12 mouse cellular contexts compared by ENCODE assay signal in genomic region chr10:79966886-79967400, GRCm38 (mm10). TPM values are rescaled to one million over a fixed set of nuclear protein-coding genes. Genes with fewer than 3 reads are reported as not detected.
DNase-seq lines count a peak whose midpoint lies in the region; ATAC-seq and TF ChIP-seq lines count a peak whose summit lies in the region.
"Had no signal": no experiment of that assay in that cellular context is flagged by ENCODE, and none has a peak within 500 bp of the region (broad histone marks: within the 10 kb centered on the region; RNA-seq: fewer than 3 reads in every experiment).

No protein-coding gene starts in this region.

- intact Hi-C loops in heart, postnatal 10 days (cut with DNase I), result no loop called here

- H3K9ac ChIP-seq in liver, adult 2 months (ENCODE audit: low read depth, low read length), result peak overlapping the region; percentile 30; the same call in 1 of the 2 replicates
- H3K9ac ChIP-seq in liver, embryonic 11.5 days (ENCODE audit: low read depth, low read length), result no peak overlapping the region
- no peak overlapping the region for H3K9ac ChIP-seq in midbrain, embryonic 14.5 days (replicated peaks; ENCODE audit: low read length)
- H3K9ac ChIP-seq: midbrain, embryonic 12.5 days had no signal

- no peak for TF ChIP-seq POLR2A in liver, adult 2 months (IDR thresholded peaks at IDR 0.05; ENCODE audit: extremely low read depth, insufficient read depth, low read length)

- peak; percentile 98 for DNase-seq in heart, adult 11 months
- DNase-seq in heart, embryonic 10.5 days (ENCODE audit: low spot score), result no peak
- peak; percentile 95 for DNase-seq in liver, adult 2 months (ENCODE audit: extremely low read depth, low read depth, low spot score)
- DNase-seq in liver, embryonic 11.5 days (ENCODE audit: low spot score), result no peak
- DNase-seq in heart, postnatal 10 days, result peak; percentile 65 to 73
- no peak for DNase-seq in midbrain, embryonic 14.5 days
- no peak for DNase-seq in ovary, adult 18-20 months (ENCODE audit: low spot score)
- no peak for DNase-seq in ovary, postnatal 10 days (ENCODE audit: low spot score)
- DNase-seq: liver had no signal

- no peak overlapping the region for H3K4me2 ChIP-seq in liver, embryonic 11.5 days
- H3K4me2 ChIP-seq in midbrain, embryonic 14.5 days (ENCODE audit: low read length), result no peak overlapping the region
- H3K4me2 ChIP-seq: midbrain, embryonic 12.5 days had no signal

- H3K27me3 ChIP-seq in heart, embryonic 10.5 days (ENCODE audit: insufficient read depth, poor library complexity, severe bottlenecking), result peaks cover 36% of the 10 kb centered on the region
- no peaks in the 10 kb centered on the region for H3K27me3 ChIP-seq in liver, adult 2 months (ENCODE audit: control insufficient read depth, insufficient read depth, low read length)
- peaks cover 26% of the 10 kb centered on the region for H3K27me3 ChIP-seq in liver, embryonic 11.5 days (replicated peaks; ENCODE audit: control insufficient read depth, insufficient read depth, low read length)
- peaks cover 28% of the 10 kb centered on the region; the same call in 1 of the 2 replicates for H3K27me3 ChIP-seq in midbrain, embryonic 14.5 days (ENCODE audit: control insufficient read depth, insufficient read depth, low read length)

- H3K9me3 ChIP-seq in heart, embryonic 10.5 days, result no peaks in the 10 kb centered on the region
- no peaks in the 10 kb centered on the region for H3K9me3 ChIP-seq in liver, embryonic 11.5 days (ENCODE audit: control insufficient read depth, low read length)
- no peaks in the 10 kb centered on the region for H3K9me3 ChIP-seq in midbrain, embryonic 14.5 days (ENCODE audit: control insufficient read depth, low read length)
- H3K9me3 ChIP-seq: midbrain, embryonic 12.5 days had no signal

- 87% methylated on average over 5 of the region's 5 CpGs for WGBS in heart, embryonic 10.5 days
- WGBS in liver, adult 2 months, result 36% methylated on average over 5 of the region's 5 CpGs
- 87% methylated on average over 5 of the region's 5 CpGs for WGBS in liver, embryonic 11.5 days
- WGBS in midbrain, embryonic 14.5 days, result 96% methylated on average over 5 of the region's 5 CpGs

- no peak for ATAC-seq in liver, embryonic 11.5 days (replicated peaks; ENCODE audit: low FRiP score)
- no peak for ATAC-seq in midbrain, embryonic 14.5 days (ENCODE audit: low FRiP score, low TSS enrichment)
- ATAC-seq: activated CD4-positive, CD25-positive, alpha-beta regulatory T cell, adult 4 months had no signal

- peaks cover 68% of the 10 kb centered on the region for H3K36me3 ChIP-seq in heart, embryonic 10.5 days
- H3K36me3 ChIP-seq in liver, adult 2 months (ENCODE audit: control insufficient read depth, insufficient read depth, low read length), result no peaks in the 10 kb centered on the region; the same call in 1 of the 2 replicates
- H3K36me3 ChIP-seq in liver, embryonic 11.5 days (ENCODE audit: control insufficient read depth, insufficient read depth, low read length), result peaks cover 56% of the 10 kb centered on the region
- H3K36me3 ChIP-seq in midbrain, embryonic 14.5 days (ENCODE audit: control insufficient read depth, insufficient read depth, low read length), result peaks cover 62% of the 10 kb centered on the region

- TF ChIP-seq CTCF in liver, adult 2 months (IDR thresholded peaks at IDR 0.05; ENCODE audit: low read depth, low read length), result no peak

- H3K4me1 ChIP-seq in heart, embryonic 10.5 days, result peaks cover 20% of the 10 kb centered on the region
- H3K4me1 ChIP-seq in liver, adult 2 months (ENCODE audit: control insufficient read depth, insufficient read depth, low read length), result peaks cover 33% of the 10 kb centered on the region
- peaks cover 5% of the 10 kb centered on the region; the same call in 1 of the 2 replicates for H3K4me1 ChIP-seq in liver, embryonic 11.5 days (replicated peaks; ENCODE audit: control insufficient read depth, insufficient read depth, low read length)
- no peaks in the 10 kb centered on the region; the same call in 1 of the 2 replicates for H3K4me1 ChIP-seq in midbrain, embryonic 14.5 days (ENCODE audit: control insufficient read depth, insufficient read depth, low read length)

- H3K4me3 ChIP-seq in heart, embryonic 10.5 days, result no peak overlapping the region
- no peak overlapping the region for H3K4me3 ChIP-seq in liver, adult 2 months (ENCODE audit: insufficient read depth, low read depth, low read length)
- no peak overlapping the region for H3K4me3 ChIP-seq in liver, embryonic 11.5 days (ENCODE audit: low read depth, low read length)
- H3K4me3 ChIP-seq in midbrain, embryonic 14.5 days (replicated peaks; ENCODE audit: low read depth, low read length), result no peak overlapping the region
- H3K4me3 ChIP-seq: midbrain, embryonic 12.5 days had no signal

- no peak overlapping the region for H3K27ac ChIP-seq in heart, embryonic 10.5 days
- H3K27ac ChIP-seq in liver, adult 2 months (replicated peaks; ENCODE audit: insufficient read depth, low read depth, low read length), result peak overlapping the region; percentile 70
- H3K27ac ChIP-seq in liver, embryonic 11.5 days (ENCODE audit: low read depth, low read length), result no peak overlapping the region
- no peak overlapping the region for H3K27ac ChIP-seq in midbrain, embryonic 14.5 days (replicated peaks; ENCODE audit: low read depth, low read length)
- H3K27ac ChIP-seq: midbrain, embryonic 12.5 days had no signal

- no peaks in the 10 kb centered on the region for H3K79me2 ChIP-seq in liver, adult 2 months (ENCODE audit: control insufficient read depth, insufficient read depth, low read length)

RNA-seq across cellular contexts. Expression of gene Grin3b, which starts 3.6 kb away (rescaled TPM):
- polyA plus RNA-seq in heart, embryonic 10.5 days (2016; fragmentation: Nextera tagmentation; extraction: Ambion mirVana), result 0.30 and 0.34 TPM in 2 replicates
- total RNA-seq in liver, adult 2 months (2014; rRNA removed), result 0.18 TPM in 1 of 2 replicates, not detected in the other
- polyA plus RNA-seq in liver, adult 2 months (2012; rRNA removed), result 0.45 TPM in 2 replicates
- 0.10 and 0.14 TPM in 2 replicates for polyA plus RNA-seq in liver, embryonic 11.5 days (2014; fragmentation: Nextera tagmentation; extraction: Ambion mirVana)
- total RNA-seq in heart, postnatal 10 days (2021), result not detected
- 0.39 and 0.53 TPM in 2 replicates for polyA plus RNA-seq in midbrain, embryonic 14.5 days (2014; fragmentation: Nextera tagmentation; extraction: Ambion mirVana)
- polyA plus RNA-seq: activated CD4-positive, CD25-positive, alpha-beta regulatory T cell, adult 4 months; urinary bladder, adult 2 months had no signal

RNA-seq across cellular contexts. Expression of gene Wdr18, which starts 7.0 kb away (rescaled TPM):
- polyA plus RNA-seq in heart, embryonic 10.5 days (2016; fragmentation: Nextera tagmentation; extraction: Ambion mirVana), result 127 and 155 TPM in 2 replicates
- total RNA-seq in liver, adult 2 months (2014; rRNA removed), result 24.8 TPM in 2 replicates
- polyA plus RNA-seq in liver, adult 2 months (2012; rRNA removed), result 59.8 and 63.3 TPM in 2 replicates
- polyA plus RNA-seq in liver, embryonic 11.5 days (2014; fragmentation: Nextera tagmentation; extraction: Ambion mirVana), result 164 and 171 TPM in 2 replicates
- total RNA-seq in heart, postnatal 10 days (2021), result 10 to 100 TPM; 22.7 to 23.4 TPM
- 89.6 and 117 TPM in 2 replicates for polyA plus RNA-seq in midbrain, embryonic 14.5 days (2014; fragmentation: Nextera tagmentation; extraction: Ambion mirVana)

RNA-seq across cellular contexts. Expression of gene Tmem259, which starts 17.2 kb away (rescaled TPM):
- polyA plus RNA-seq in heart, embryonic 10.5 days (2016; fragmentation: Nextera tagmentation; extraction: Ambion mirVana), result 12.7 and 16.4 TPM in 2 replicates
- total RNA-seq in liver, adult 2 months (2014; rRNA removed), result 35.7 and 51.7 TPM in 2 replicates
- 223 and 259 TPM in 2 replicates for polyA plus RNA-seq in liver, adult 2 months (2012; rRNA removed)
- 14.9 and 20.2 TPM in 2 replicates for polyA plus RNA-seq in liver, embryonic 11.5 days (2014; fragmentation: Nextera tagmentation; extraction: Ambion mirVana)
- total RNA-seq in heart, postnatal 10 days (2021), result 100 to 1,000 TPM; 126 to 132 TPM
- 20.7 and 28.4 TPM in 2 replicates for polyA plus RNA-seq in midbrain, embryonic 14.5 days (2014; fragmentation: Nextera tagmentation; extraction: Ambion mirVana)

RNA-seq across cellular contexts. Expression of gene Cnn2, which starts 21.4 kb away (rescaled TPM):
- polyA plus RNA-seq in heart, embryonic 10.5 days (2016; fragmentation: Nextera tagmentation; extraction: Ambion mirVana), result 408 and 456 TPM in 2 replicates
- total RNA-seq in liver, adult 2 months (2014; rRNA removed), result 5.2 and 6.4 TPM in 2 replicates
- 6.9 and 9.8 TPM in 2 replicates for polyA plus RNA-seq in liver, adult 2 months (2012; rRNA removed)
- polyA plus RNA-seq in liver, embryonic 11.5 days (2014; fragmentation: Nextera tagmentation; extraction: Ambion mirVana), result 115 and 124 TPM in 2 replicates
- total RNA-seq in heart, postnatal 10 days (2021), result 10 to 100 TPM; 60.3 to 65.6 TPM
- polyA plus RNA-seq in midbrain, embryonic 14.5 days (2014; fragmentation: Nextera tagmentation; extraction: Ambion mirVana), result 10.9 and 35.0 TPM in 2 replicates

RNA-seq across cellular contexts. Expression of gene Abca7, which starts 29.4 kb away (rescaled TPM):
- polyA plus RNA-seq in heart, embryonic 10.5 days (2016; fragmentation: Nextera tagmentation; extraction: Ambion mirVana), result 2.8 and 4.1 TPM in 2 replicates
- total RNA-seq in liver, adult 2 months (2014; rRNA removed), result 1.4 and 1.9 TPM in 2 replicates
- 3.2 and 3.4 TPM in 2 replicates for polyA plus RNA-seq in liver, adult 2 months (2012; rRNA removed)
- polyA plus RNA-seq in liver, embryonic 11.5 days (2014; fragmentation: Nextera tagmentation; extraction: Ambion mirVana), result 7.7 and 8.6 TPM in 2 replicates
- 1 to 10 TPM; 7.8 to 8.2 TPM for total RNA-seq in heart, postnatal 10 days (2021)
- 3.7 and 4.1 TPM in 2 replicates for polyA plus RNA-seq in midbrain, embryonic 14.5 days (2014; fragmentation: Nextera tagmentation; extraction: Ambion mirVana)

Comparison
In these comparisons a context has a peak if more than half of its experiments do, and no peak if none do; other contexts are left out.
1. DNase-seq: peak in heart, adult 11 months (single experiment), liver, adult 2 months (single experiment) and heart, postnatal 10 days (2 of 2); none in heart, embryonic 10.5 days (single experiment), liver, embryonic 11.5 days (single experiment), midbrain, embryonic 14.5 days (single experiment), ovary, adult 18-20 months (single experiment) and ovary, postnatal 10 days (single experiment).